Comparison of ENCODE assay signal across 7 mouse cellular contexts in the genomic region with DNA sequence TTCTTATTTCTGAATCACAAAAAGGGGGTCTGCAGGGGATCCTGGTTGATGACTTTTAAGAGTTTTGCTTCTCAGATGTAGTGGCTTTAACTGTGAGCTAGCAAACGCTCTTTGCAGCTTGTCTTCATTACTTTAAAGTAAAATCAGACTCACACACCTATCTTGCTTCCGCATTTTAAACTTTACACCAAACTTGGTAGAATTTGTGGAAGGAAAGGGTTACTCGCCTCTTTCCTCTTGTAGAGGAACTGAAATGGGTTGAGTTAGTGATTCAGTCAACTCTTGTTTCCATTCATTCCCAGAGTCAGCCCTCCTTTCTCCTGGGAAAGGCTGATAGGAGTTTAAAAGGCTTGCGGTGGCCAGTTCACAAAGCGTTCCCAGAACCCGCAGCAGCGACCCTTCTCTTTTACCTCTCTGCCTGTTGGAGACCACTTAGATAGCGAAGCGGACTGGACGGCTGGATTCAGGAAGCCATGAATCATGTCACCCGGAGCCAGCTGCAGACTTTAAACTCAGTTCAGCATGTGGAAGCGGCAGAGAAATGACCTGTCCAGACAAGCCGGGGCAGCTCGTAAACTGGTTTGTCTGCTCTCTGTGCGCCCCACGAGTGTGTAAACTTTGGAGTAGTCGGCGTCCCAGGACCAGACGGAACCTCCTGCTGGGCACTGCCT. TPM values are rescaled to one million over a fixed set of nuclear protein-coding genes. Genes with fewer than 3 reads are reported as not detected.
DNase-seq lines count a peak whose midpoint lies in the region; ATAC-seq lines count a peak whose summit lies in the region.

No protein-coding gene starts in this region.

- peak; percentile 48 for ATAC-seq in limb, embryonic 11.5 days (ENCODE audit: insufficient number of reproducible peaks, low FRiP score, low TSS enrichment, low read depth)
- ATAC-seq in neural tube, embryonic 11.5 days (ENCODE audit: insufficient read depth, low FRiP score, low TSS enrichment), result 0 out of 2 replicates have a peak, but pooled peaks have one; percentile 26
- ATAC-seq in cerebellum, adult (ENCODE audit: insufficient number of reproducible peaks, low FRiP score, low TSS enrichment), result no peak

- peak overlapping the region; percentile 54 for H3K4me2 ChIP-seq in limb, embryonic 11.5 days (ENCODE audit: low read depth, severe bottlenecking)
- peak overlapping the region; percentile 40 for H3K4me2 ChIP-seq in neural tube, embryonic 11.5 days (ENCODE audit: low read depth)

- H3K27ac ChIP-seq in limb, embryonic 11.5 days (replicated peaks; ENCODE audit: low read depth, low read length), result peak overlapping the region; percentile 52
- H3K27ac ChIP-seq in neural tube, embryonic 11.5 days (ENCODE audit: low read depth, low read length), result peak overlapping the region; percentile 53

- peak overlapping the region; percentile 22; the same call in 1 of the 2 replicates for H3K9ac ChIP-seq in limb, embryonic 11.5 days (ENCODE audit: low read length)
- no peak overlapping the region for H3K9ac ChIP-seq in neural tube, embryonic 11.5 days (ENCODE audit: low read length)

- WGBS in limb, embryonic 11.5 days, result 2% methylated on average over 19 of the region's 19 CpGs
- 17% methylated on average over 19 of the region's 19 CpGs for WGBS in neural tube, embryonic 11.5 days

- peaks cover 18% of the 10 kb centered on the region for H3K4me1 ChIP-seq in limb, embryonic 11.5 days (ENCODE audit: control insufficient read depth, insufficient read depth, low read length)
- H3K4me1 ChIP-seq in neural tube, embryonic 11.5 days (ENCODE audit: control insufficient read depth, insufficient read depth, low read length), result 0 out of 2 replicates have a peak, but pooled peaks cover 2% of the 10 kb centered on the region

- H3K36me3 ChIP-seq in limb, embryonic 11.5 days (ENCODE audit: control insufficient read depth, insufficient read depth, low read length), result no peaks in the 10 kb centered on the region
- no peaks in the 10 kb centered on the region for H3K36me3 ChIP-seq in neural tube, embryonic 11.5 days (ENCODE audit: control insufficient read depth, insufficient read depth, low read length)

- peak; percentile 26 for DNase-seq in R1 (ENCODE audit: low read depth, low spot score)
- peak; percentile 78 for DNase-seq in embryo, embryonic 11 days
- DNase-seq in heart, postnatal 14 days, result peak; percentile 38 to 48
- DNase-seq in limb, embryonic 11.5 days (ENCODE audit: low spot score), result peak; percentile 80
- peak; percentile 58 for DNase-seq in neural tube, embryonic 11.5 days (ENCODE audit: low spot score)
- no peak for DNase-seq in layer of hippocampus, postnatal 25 days (ENCODE audit: extremely low spot score in 1 of 2, low spot score in 1 of 2)

- no peaks in the 10 kb centered on the region for H3K9me3 ChIP-seq in limb, embryonic 11.5 days (ENCODE audit: control insufficient read depth, low read length)
- H3K9me3 ChIP-seq in neural tube, embryonic 11.5 days (ENCODE audit: control insufficient read depth, low read length), result no peaks in the 10 kb centered on the region

- peak overlapping the region; percentile 19 for H3K4me3 ChIP-seq in limb, embryonic 11.5 days (ENCODE audit: low read depth, low read length)
- H3K4me3 ChIP-seq in neural tube, embryonic 11.5 days (ENCODE audit: low read depth, low read length), result peak overlapping the region; percentile 13; the same call in 1 of the 2 replicates

- intact Hi-C loops in heart, postnatal 14 days (cut with DNase I), result loop anchor here (5.0 to 10.0 kb wide), 3 partner anchors 41 to 121 kb away; no protein-coding TSS in a partner anchor

- no peaks in the 10 kb centered on the region for H3K27me3 ChIP-seq in limb, embryonic 11.5 days (ENCODE audit: control insufficient read depth, insufficient read depth, low read length)
- no peaks in the 10 kb centered on the region for H3K27me3 ChIP-seq in neural tube, embryonic 11.5 days (ENCODE audit: control insufficient read depth, insufficient read depth, low read length)

RNA-seq across cellular contexts. Expression of a gene that starts 1.5 kb away (rescaled TPM):
- total RNA-seq in heart, postnatal 14 days (2021), result 10 to 100 TPM; 28.8 to 42.7 TPM
- polyA plus RNA-seq in limb, embryonic 11.5 days (2014; fragmentation: Nextera tagmentation; extraction: Ambion mirVana), result 6.0 and 9.3 TPM in 2 replicates
- polyA plus RNA-seq in neural tube, embryonic 11.5 days (2014; fragmentation: Nextera tagmentation; extraction: Ambion mirVana), result 5.5 and 8.7 TPM in 2 replicates
- total RNA-seq in layer of hippocampus, postnatal 25 days (2021), result 1 to 10 TPM; 5.4 to 6.9 TPM

RNA-seq across cellular contexts. Expression of a gene that starts 33.2 kb away (rescaled TPM):
- total RNA-seq in heart, postnatal 14 days (2021), result 1 to 10 TPM; 6.3 to 7.9 TPM
- 4.1 and 5.1 TPM in 2 replicates for polyA plus RNA-seq in limb, embryonic 11.5 days (2014; fragmentation: Nextera tagmentation; extraction: Ambion mirVana)
- 2.9 TPM in 2 replicates for polyA plus RNA-seq in neural tube, embryonic 11.5 days (2014; fragmentation: Nextera tagmentation; extraction: Ambion mirVana)
- total RNA-seq in layer of hippocampus, postnatal 25 days (2021), result 10 to 100 TPM; 19.1 to 20.3 TPM

Comparison
In these comparisons a context has a peak if more than half of its experiments do, and no peak if none do; other contexts are left out.
1. DNase-seq: peak in R1 (single experiment), embryo, embryonic 11 days (single experiment), heart, postnatal 14 days (2 of 2), limb, embryonic 11.5 days (single experiment) and neural tube, embryonic 11.5 days (single experiment); none in layer of hippocampus, postnatal 25 days (0 of 2).